Mouse (Mus musculus) cerebellum, adult (tissue): ENCODE data around the gene Amd2.

Source experiments
- ATAC-seq: cut with Nextera tagmentation; 2 replicates; pipeline ENCODE4 v1.9.2; 2017; ENCODE audit warnings: mild to moderate bottlenecking, moderate library complexity, mixed read lengths; ENCODE audit not compliant: insufficient number of reproducible peaks, low FRiP score, low TSS enrichment

Amd2 gene

GRCm38 (mm10) chr10:35711792-35712191 lies at the start of gene Amd2:
Gene Amd2, minus strand, starts transcription at chr10:35711892.
- ATAC-seq: no peak

GRCm38 (mm10) chr10:35761280-35761679 lies 49.6 kb upstream of the Amd2 start:
- no peak for ATAC-seq

DNA sequence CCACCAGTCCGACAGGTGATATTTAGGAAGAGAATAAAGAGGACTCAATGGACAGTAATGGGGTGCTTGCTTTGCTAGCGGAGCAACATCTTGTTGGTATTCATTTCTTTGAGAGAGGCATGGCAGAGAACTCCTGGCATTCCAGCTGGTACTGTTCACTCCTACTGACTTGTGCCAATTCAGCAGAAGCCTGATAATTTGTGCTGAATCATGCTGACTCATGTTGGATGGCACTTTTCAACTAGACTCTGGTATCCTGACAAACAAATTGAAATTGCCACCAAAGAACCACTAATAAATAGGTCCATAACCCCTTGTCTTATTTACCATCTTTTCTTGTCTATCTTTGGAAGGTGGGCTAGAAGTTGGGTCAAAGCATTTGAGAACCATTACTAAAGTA lies 25.9 kb upstream of the Amd2 start:
- ATAC-seq: no peak

DNA sequence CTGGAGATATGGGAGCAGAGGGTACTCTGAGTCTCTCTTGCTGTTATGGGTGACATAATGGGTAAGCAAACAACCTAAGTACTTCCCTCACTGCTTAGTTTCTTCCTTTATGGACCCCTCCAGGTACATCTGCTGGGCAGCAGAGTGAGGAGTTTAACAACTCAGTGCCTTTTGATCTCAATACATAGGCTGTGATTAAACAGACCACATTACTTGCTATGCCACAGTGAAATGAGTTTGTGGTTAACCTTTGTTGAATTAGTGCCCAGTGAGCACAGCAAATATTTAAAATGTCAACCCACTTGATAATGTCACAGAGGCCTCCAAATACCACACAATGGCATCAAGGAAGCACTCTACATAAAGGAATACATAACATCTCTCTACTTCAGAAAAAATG lies 2.6 kb upstream of the Amd2 start:
- ATAC-seq: no peak
